ENCODE assay signal across 9 mouse cellular contexts in genomic region chr9:108095518-108095917, GRCm38 (mm10). TPM values are rescaled to one million over a fixed set of nuclear protein-coding genes. Genes with fewer than 3 reads are reported as not detected.
DNase-seq lines count a peak whose midpoint lies in the region; ATAC-seq and TF ChIP-seq lines count a peak whose summit lies in the region.
"Had no signal": no experiment of that assay in that cellular context is flagged by ENCODE, and none has a peak within 500 bp of the region (broad histone marks: within the 10 kb centered on the region; RNA-seq: fewer than 3 reads in every experiment).

No protein-coding gene starts in this region.

- H3K4me3 ChIP-seq in forebrain, embryonic 15.5 days = peak overlapping the region; percentile 77
- peak overlapping the region; percentile 80 for H3K4me3 ChIP-seq in intestine, embryonic 16.5 days (ENCODE audit: low read length)
- H3K4me3 ChIP-seq in lung, adult 2 months (replicated peaks; ENCODE audit: extremely low read depth, low read depth, low read length) = peak overlapping the region; percentile 46

- peaks cover 17% of the 10 kb centered on the region for H3K4me1 ChIP-seq in forebrain, embryonic 15.5 days
- peaks cover 28% of the 10 kb centered on the region for H3K4me1 ChIP-seq in intestine, embryonic 16.5 days (ENCODE audit: control insufficient read depth, insufficient read depth, low read length)
- peaks cover 4% of the 10 kb centered on the region for H3K4me1 ChIP-seq in lung, adult 2 months (ENCODE audit: control insufficient read depth, insufficient read depth, low read length)

- peak; percentile 61 for DNase-seq in urinary bladder, postnatal 25 days (ENCODE audit: low spot score)
- DNase-seq in urinary bladder, adult 18-20 months (ENCODE audit: low spot score in 2 of 2) = no peak
- DNase-seq in cerebellum, adult 18-20 months = peak; percentile 75 to 84
- DNase-seq in lung, adult 2 months = peak; percentile 46
- DNase-seq in layer of hippocampus, adult 8-10 months (ENCODE audit: low spot score in 2 of 2) = no peak

- H3K27ac ChIP-seq in forebrain, embryonic 15.5 days (replicated peaks) = no peak overlapping the region
- H3K27ac ChIP-seq in intestine, embryonic 16.5 days (ENCODE audit: low read length) = peak overlapping the region; percentile 87

- H3K27me3 ChIP-seq in forebrain, embryonic 15.5 days = no peaks in the 10 kb centered on the region
- no peaks in the 10 kb centered on the region for H3K27me3 ChIP-seq in intestine, embryonic 16.5 days (replicated peaks; ENCODE audit: control insufficient read depth, insufficient read depth, low read length)

- H3K9me3 ChIP-seq in forebrain, embryonic 15.5 days = no peaks in the 10 kb centered on the region
- H3K9me3 ChIP-seq in intestine, embryonic 16.5 days (ENCODE audit: control insufficient read depth, low read length) = no peaks in the 10 kb centered on the region

- ATAC-seq in forebrain, embryonic 15.5 days (replicated peaks) = no peak
- ATAC-seq in intestine, embryonic 16.5 days = 0 out of 2 replicates have a peak, but pooled peaks have one; percentile 14
- peak; percentile 45; the same call in 1 of the 2 replicates for ATAC-seq in neutrophil, adult 5-6 weeks (ENCODE audit: extremely low read depth, insufficient number of reproducible peaks, low FRiP score, poor library complexity, severe bottlenecking)

- WGBS in forebrain, embryonic 15.5 days = 11% methylated on average over 3 of the region's 3 CpGs
- 6% methylated on average over 3 of the region's 3 CpGs for WGBS in intestine, embryonic 16.5 days
- 4% methylated on average over 3 of the region's 3 CpGs for WGBS in lung, adult 2 months

- H3K36me3 ChIP-seq in forebrain, embryonic 15.5 days = peaks cover 15% of the 10 kb centered on the region; the same call in 1 of the 2 replicates
- peaks cover 5% of the 10 kb centered on the region; the same call in 1 of the 2 replicates for H3K36me3 ChIP-seq in intestine, embryonic 16.5 days (ENCODE audit: control insufficient read depth, insufficient read depth, low read length)

- H3K9ac ChIP-seq in forebrain, embryonic 15.5 days (replicated peaks) = no peak overlapping the region
- peak overlapping the region; percentile 85; the same call in 1 of the 2 replicates for H3K9ac ChIP-seq in intestine, embryonic 16.5 days (ENCODE audit: low read depth, low read length)

- peak overlapping the region; percentile 98 for H3K4me2 ChIP-seq in forebrain, embryonic 15.5 days (replicated peaks)
- H3K4me2 ChIP-seq in intestine, embryonic 16.5 days (ENCODE audit: low read depth, low read length) = peak overlapping the region; percentile 96

- peak; percentile 77 for TF ChIP-seq CTCF in lung, adult 2 months (IDR thresholded peaks at IDR 0.05; ENCODE audit: insufficient read depth, low read length)

- no peak for TF ChIP-seq POLR2A in lung, adult 2 months (IDR thresholded peaks at IDR 0.05; ENCODE audit: borderline replicate concordance, extremely low read depth, low read depth, low read length)

RNA-seq across cellular contexts. Expression of gene Apeh, which starts 1.1 kb away (rescaled TPM):
- polyA plus RNA-seq in forebrain, embryonic 15.5 days (2015; fragmentation: Nextera tagmentation; extraction: Ambion mirVana) = 42.3 and 50.5 TPM in 2 replicates
- polyA plus RNA-seq in intestine, embryonic 16.5 days (2015; fragmentation: Nextera tagmentation; extraction: Ambion mirVana) = 105 and 109 TPM in 2 replicates
- polyA plus RNA-seq in lung, adult 2 months (2012; rRNA removed) = 64.7 and 74.8 TPM in 2 replicates
- total RNA-seq in neutrophil, adult 5-6 weeks (2017) = 74.5 and 116 TPM in 2 replicates
- total RNA-seq in layer of hippocampus, adult 8-10 months (2022) = 10 to 100 TPM; 33.9 to 45.8 (median 35.5) TPM

RNA-seq across cellular contexts. Expression of gene Rnf123, which starts 12.4 kb away (rescaled TPM):
- 45.4 and 49.0 TPM in 2 replicates for polyA plus RNA-seq in forebrain, embryonic 15.5 days (2015; fragmentation: Nextera tagmentation; extraction: Ambion mirVana)
- polyA plus RNA-seq in intestine, embryonic 16.5 days (2015; fragmentation: Nextera tagmentation; extraction: Ambion mirVana) = 20.3 and 22.3 TPM in 2 replicates
- polyA plus RNA-seq in lung, adult 2 months (2012; rRNA removed) = 78.6 and 88.0 TPM in 2 replicates
- 62.7 and 90.3 TPM in 2 replicates for total RNA-seq in neutrophil, adult 5-6 weeks (2017)
- 100 to 1,000 TPM in 3 of 4 experiments, 10 to 100 TPM in 1; 89.0 to 123 (median 115) TPM for total RNA-seq in layer of hippocampus, adult 8-10 months (2022)

RNA-seq across cellular contexts. Expression of gene Mst1, which starts 15.3 kb away (rescaled TPM):
- polyA plus RNA-seq in forebrain, embryonic 15.5 days (2015; fragmentation: Nextera tagmentation; extraction: Ambion mirVana) = 0.37 TPM in 1 of 2 replicates, not detected in the other
- polyA plus RNA-seq in intestine, embryonic 16.5 days (2015; fragmentation: Nextera tagmentation; extraction: Ambion mirVana) = 1.8 and 2.0 TPM in 2 replicates
- 1.5 and 2.5 TPM in 2 replicates for polyA plus RNA-seq in lung, adult 2 months (2012; rRNA removed)
- total RNA-seq in neutrophil, adult 5-6 weeks (2017) = not detected in 2 replicates
- total RNA-seq in layer of hippocampus, adult 8-10 months (2022) = not detected
- total RNA-seq: layer of hippocampus, postnatal 14 days had no signal

RNA-seq across cellular contexts. Expression of gene Amigo3, which starts 42.6 kb away (rescaled TPM):
- polyA plus RNA-seq in forebrain, embryonic 15.5 days (2015; fragmentation: Nextera tagmentation; extraction: Ambion mirVana) = 3.2 and 3.4 TPM in 2 replicates
- 3.2 and 4.2 TPM in 2 replicates for polyA plus RNA-seq in intestine, embryonic 16.5 days (2015; fragmentation: Nextera tagmentation; extraction: Ambion mirVana)
- polyA plus RNA-seq in lung, adult 2 months (2012; rRNA removed) = 2.3 and 3.2 TPM in 2 replicates
- total RNA-seq in neutrophil, adult 5-6 weeks (2017) = 3.6 and 4.5 TPM in 2 replicates
- total RNA-seq in layer of hippocampus, adult 8-10 months (2022) = 1 to 10 TPM; 1.2 to 2.3 (median 1.6) TPM

RNA-seq across cellular contexts. Expression of gene Gmppb, which starts 46.5 kb away (rescaled TPM):
- 19.9 and 22.2 TPM in 2 replicates for polyA plus RNA-seq in forebrain, embryonic 15.5 days (2015; fragmentation: Nextera tagmentation; extraction: Ambion mirVana)
- polyA plus RNA-seq in intestine, embryonic 16.5 days (2015; fragmentation: Nextera tagmentation; extraction: Ambion mirVana) = 105 and 115 TPM in 2 replicates
- 14.6 and 20.3 TPM in 2 replicates for polyA plus RNA-seq in lung, adult 2 months (2012; rRNA removed)
- total RNA-seq in neutrophil, adult 5-6 weeks (2017) = 11.2 and 13.1 TPM in 2 replicates
- 10 to 100 TPM; 17.2 to 21.6 (median 19.2) TPM for total RNA-seq in layer of hippocampus, adult 8-10 months (2022)

Comparison
In these comparisons a context has a peak if more than half of its experiments do, and no peak if none do; other contexts are left out.
1. DNase-seq: peak in urinary bladder, postnatal 25 days (single experiment), cerebellum, adult 18-20 months (2 of 2) and lung, adult 2 months (single experiment); none in urinary bladder, adult 18-20 months (0 of 2) and layer of hippocampus, adult 8-10 months (0 of 2).
2. Peak in every context shown above with its lines, with median percentiles within 50 percentile points of each other: H3K4me3 ChIP-seq.